Mouse (Mus musculus) heart, embryonic 12.5 days (tissue): Measurements from ENCODE around the gene C4b. TPM values are rescaled to one million over a fixed set of nuclear protein-coding genes. Genes with fewer than 3 reads are reported as not detected.
"Not testable (repeated sequence)": the region's sequence is repeated elsewhere in the genome, so short reads cannot be mapped to it uniquely, and the experiment has no call there.

Experiments
- ATAC-seq: fragments of 200-750 bp; cut with Nextera tagmentation; 2 replicates; pipeline ENCODE4 v1.8.0; 2017; ENCODE audit warnings: moderate TSS enrichment, moderate library complexity; ENCODE audit not compliant: insufficient number of reproducible peaks, low FRiP score
- H3K27ac ChIP-seq: fragments of 300-500 bp; sonication (generic); 2 replicates; pipeline ENCODE4 v1.5.1; 2016; ENCODE audit warnings: mild to moderate bottlenecking, moderate library complexity; ENCODE audit not compliant: poor library complexity, severe bottlenecking
- H3K27me3 ChIP-seq: fragments of 300-500 bp; sonication (generic); replicated peaks from 2 replicates; pipeline ENCODE4 v1.6.1; 2016; ENCODE audit warnings: mild to moderate bottlenecking, moderate library complexity
- H3K36me3 ChIP-seq: fragments of 300-500 bp; sonication (generic); 2 replicates; pipeline ENCODE4 v1.6.1; 2016; ENCODE audit warnings: mild to moderate bottlenecking, moderate library complexity
- H3K4me1 ChIP-seq: fragments of 300-500 bp; sonication (generic); replicated peaks from 2 replicates; pipeline ENCODE4 v1.6.1; 2016; ENCODE audit warnings: mild to moderate bottlenecking
- H3K4me2 ChIP-seq: fragments of 300-500 bp; sonication (generic); 2 replicates; pipeline ENCODE4 v1.6.1; 2016; ENCODE audit warnings: mild to moderate bottlenecking, moderate library complexity
- H3K4me3 ChIP-seq: fragments of 300-500 bp; sonication (generic); 2 replicates; pipeline ENCODE4 v1.5.1; 2016; ENCODE audit warnings: mild to moderate bottlenecking
- H3K9ac ChIP-seq: fragments of 300-500 bp; sonication (generic); 2 replicates; pipeline ENCODE4 v1.6.1; 2016; ENCODE audit warnings: mild to moderate bottlenecking, moderate library complexity
- H3K9me3 ChIP-seq: fragments of 300-500 bp; sonication (generic); replicated peaks from 2 replicates; pipeline ENCODE4 v1.6.1; 2016; ENCODE audit warnings: mild to moderate bottlenecking, moderate library complexity
- WGBS: fragments of 180-500 bp; shearing (Covaris S2); methylation state at CpG from one replicate; pipeline ENCODE4 v1.1.7; 2016; 5-methylcytosine and 5-hydroxymethylcytosine counted together
- polyA plus RNA-seq: library from polyadenylated mRNA; unstranded; fragments of >200 nt; fragmentation: Nextera tagmentation; extraction: Ambion mirVana; gene quantifications from 2 replicates; pipeline ENCODE4 v1.2.1, GENCODE M21; 2016

The C4b gene
- 0.15 TPM in 1 of 2 replicates, not detected in the other for polyA plus RNA-seq

DNA sequence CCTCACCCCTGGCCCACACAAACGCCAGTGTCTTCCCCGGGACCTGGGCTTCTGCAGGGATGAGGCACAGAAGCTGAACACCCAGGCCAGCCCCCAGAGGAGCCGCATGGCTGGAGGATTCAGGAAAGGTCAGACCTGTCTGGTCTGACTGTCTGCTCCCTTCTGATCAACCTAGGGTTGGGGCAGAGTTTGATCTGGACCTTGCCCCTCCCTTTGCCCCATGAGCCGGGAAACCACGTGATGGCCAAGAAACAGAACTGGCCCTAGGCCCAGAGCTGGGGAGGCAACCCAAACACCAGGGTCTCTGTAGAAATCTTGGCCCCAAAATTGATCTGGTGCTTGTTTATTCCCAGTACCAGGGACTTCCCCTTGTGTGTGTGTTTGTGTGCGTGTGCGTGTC, at the start of gene C4b:
Gene C4b, minus strand, starts transcription at position 164 of the 400 bp plus-strand sequence.
- no peak within 1 kb of the TSS for H3K27ac ChIP-seq
- H3K4me2 ChIP-seq = no peak within 1 kb of the TSS
- H3K27me3 ChIP-seq = peaks cover 11% of the 10 kb centered on the region
- H3K9ac ChIP-seq = no peak within 1 kb of the TSS
- no peak for ATAC-seq
- WGBS = 76% methylated on average over 7 of the region's 7 CpGs
- H3K4me1 ChIP-seq = no peaks in the 10 kb centered on the region
- H3K36me3 ChIP-seq = no peaks in the 10 kb centered on the region
- H3K9me3 ChIP-seq = peaks cover 9% of the 10 kb centered on the region
- H3K4me3 ChIP-seq = no peak within 1 kb of the TSS

DNA sequence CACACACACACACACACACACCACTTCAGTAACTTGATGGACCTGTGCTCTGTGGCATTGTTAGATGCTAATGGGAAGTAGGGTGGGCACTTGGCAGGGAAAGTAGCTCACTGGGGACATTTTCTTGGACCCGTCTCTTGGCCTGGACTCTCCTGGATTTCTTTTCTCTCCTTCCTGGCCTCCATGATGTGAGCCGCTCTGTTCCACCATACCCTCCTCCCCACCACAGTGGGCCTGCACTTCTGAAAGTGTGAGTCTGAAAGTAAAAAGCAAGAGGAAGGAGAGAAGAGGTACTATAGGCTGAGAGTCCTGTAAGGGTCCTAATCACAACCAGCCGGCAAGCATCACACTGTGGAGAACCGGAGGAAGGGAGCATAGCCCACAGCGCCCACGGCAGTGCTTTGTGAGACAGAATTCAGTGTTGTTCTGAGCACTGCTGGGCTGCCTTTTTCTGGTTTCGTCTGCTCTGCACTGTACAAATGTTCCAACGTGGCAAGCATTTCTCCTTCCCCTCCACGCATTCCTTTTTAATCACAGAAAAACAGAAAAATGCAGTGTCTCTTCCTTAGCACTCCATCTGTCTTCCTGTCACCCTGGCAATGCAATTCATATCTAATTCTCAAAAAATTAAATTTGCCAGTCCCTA, 34.1 kb upstream of the C4b start:
- no peak for ATAC-seq
- 64% methylated on average over 9 of the region's 9 CpGs for WGBS
- Histone ChIP-seq H3K4me1 (no peaks in the 10 kb centered on the region), H3K36me3 (no peaks in the 10 kb centered on the region), H3K4me3 (no peak overlapping the region), H3K4me2 (no peak overlapping the region), H3K9me3 (peaks cover 13% of the 10 kb centered on the region), H3K9ac (no peak overlapping the region), H3K27ac (no peak overlapping the region), H3K27me3 (no peaks in the 10 kb centered on the region)

- Histone ChIP-seq H3K9me3 (peaks cover 3% of the 10 kb centered on the region; the same call in 1 of the 2 replicates), H3K27ac (no peak overlapping the region), H3K27me3 (no peaks in the 10 kb centered on the region), H3K4me3 (no peak overlapping the region), H3K9ac (no peak overlapping the region), H3K4me1 (no peaks in the 10 kb centered on the region), H3K4me2 (no peak overlapping the region), H3K36me3 (no peaks in the 10 kb centered on the region)
- WGBS = 57% methylated on average over 3 of the region's 3 CpGs
- ATAC-seq = no peak
Observed at GRCm38 (mm10) chr17:34761471-34761870, 17.8 kb upstream of the C4b start.

- ATAC-seq = no peak
- 78% methylated on average over 5 of the region's 5 CpGs for WGBS
- Histone ChIP-seq H3K27me3 (no peaks in the 10 kb centered on the region), H3K9ac (no peak overlapping the region), H3K4me3 (no peak overlapping the region), H3K4me2 (no peak overlapping the region), H3K9me3 (peaks cover 19% of the 10 kb centered on the region), H3K36me3 (no peaks in the 10 kb centered on the region), H3K27ac (no peak overlapping the region), H3K4me1 (no peaks in the 10 kb centered on the region)
Observed at GRCm38 (mm10) chr17:34746531-34746930, 2.8 kb upstream of the C4b start.

DNA sequence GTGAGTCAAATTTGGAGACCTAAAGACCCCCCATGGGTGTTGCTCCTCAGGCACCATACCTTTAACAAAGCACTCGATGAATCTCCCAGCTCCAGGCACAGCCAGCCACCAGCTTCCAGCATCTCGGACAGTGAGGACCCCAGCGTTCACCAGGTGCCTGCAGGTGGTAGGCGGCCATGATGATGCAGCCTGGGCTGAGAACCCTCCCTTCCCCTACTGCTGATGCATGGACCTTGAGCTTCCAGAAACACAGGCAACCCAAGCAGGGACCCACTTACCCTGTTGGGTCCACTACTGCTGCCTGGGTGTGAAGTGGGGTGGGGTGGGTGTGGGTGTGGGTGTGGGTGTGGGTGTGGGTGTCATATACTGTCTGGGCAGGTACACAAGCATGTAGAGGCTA, 1.5 kb upstream of the C4b start:
- H3K4me2 ChIP-seq, H3K4me3 ChIP-seq, ATAC-seq, H3K27ac ChIP-seq, H3K27me3 ChIP-seq, H3K36me3 ChIP-seq, H3K9ac ChIP-seq, H3K4me1 ChIP-seq: not testable (repeated sequence)
- H3K9me3 ChIP-seq = peaks cover 16% of the 10 kb centered on the region
- WGBS = 82% methylated on average over 4 of the region's 4 CpGs

- 87% methylated on average over 6 of the region's 6 CpGs for WGBS
- H3K36me3 ChIP-seq, H3K9ac ChIP-seq, H3K27me3 ChIP-seq, H3K4me2 ChIP-seq, H3K27ac ChIP-seq, H3K4me3 ChIP-seq, ATAC-seq, H3K4me1 ChIP-seq: not testable (repeated sequence)
- peaks cover 16% of the 10 kb centered on the region for H3K9me3 ChIP-seq
Observed at GRCm38 (mm10) chr17:34744611-34745010, 929 bp upstream of the C4b start.

- Histone ChIP-seq H3K4me3 (no peak overlapping the region), H3K4me2 (no peak overlapping the region), H3K27ac (no peak overlapping the region), H3K4me1 (no peaks in the 10 kb centered on the region), H3K9ac (no peak overlapping the region), H3K36me3 (no peaks in the 10 kb centered on the region), H3K27me3 (peaks cover 9% of the 10 kb centered on the region), H3K9me3 (peaks cover 12% of the 10 kb centered on the region)
- ATAC-seq = no peak
- 76% methylated on average over 6 of the region's 6 CpGs for WGBS
Observed at GRCm38 (mm10) chr17:34744206-34744605, 524 bp upstream of the C4b start.

DNA sequence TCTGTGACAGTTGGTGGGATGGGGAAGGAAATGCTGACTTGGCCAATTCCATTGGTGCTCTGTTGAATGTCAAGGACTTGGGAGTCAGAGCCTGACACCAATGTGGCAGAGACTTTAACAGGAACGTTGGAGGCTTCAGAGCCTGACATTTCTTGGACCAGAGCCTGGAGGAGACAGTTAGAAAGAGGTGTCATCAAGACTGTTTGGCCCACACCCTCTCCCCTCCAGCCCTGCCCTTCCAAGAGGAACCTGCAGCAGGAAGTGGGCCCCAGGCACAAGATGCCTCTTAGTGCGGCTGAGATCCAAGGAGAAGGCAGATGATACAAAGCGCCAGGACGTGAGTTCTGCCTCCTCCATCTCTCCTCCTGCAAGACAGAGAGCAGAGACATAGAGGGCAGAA, 3.4 kb downstream of the C4b start:
- no peaks in the 10 kb centered on the region for H3K36me3 ChIP-seq
- 55% methylated on average over 4 of the region's 4 CpGs for WGBS
- H3K27me3 ChIP-seq = peaks cover 18% of the 10 kb centered on the region
- H3K9me3 ChIP-seq = no peaks in the 10 kb centered on the region
- H3K4me1 ChIP-seq = no peaks in the 10 kb centered on the region
- no peak overlapping the region for H3K9ac ChIP-seq
- no peak for ATAC-seq
- H3K4me3 ChIP-seq = no peak overlapping the region
- H3K4me2 ChIP-seq = no peak overlapping the region
- no peak overlapping the region for H3K27ac ChIP-seq

DNA sequence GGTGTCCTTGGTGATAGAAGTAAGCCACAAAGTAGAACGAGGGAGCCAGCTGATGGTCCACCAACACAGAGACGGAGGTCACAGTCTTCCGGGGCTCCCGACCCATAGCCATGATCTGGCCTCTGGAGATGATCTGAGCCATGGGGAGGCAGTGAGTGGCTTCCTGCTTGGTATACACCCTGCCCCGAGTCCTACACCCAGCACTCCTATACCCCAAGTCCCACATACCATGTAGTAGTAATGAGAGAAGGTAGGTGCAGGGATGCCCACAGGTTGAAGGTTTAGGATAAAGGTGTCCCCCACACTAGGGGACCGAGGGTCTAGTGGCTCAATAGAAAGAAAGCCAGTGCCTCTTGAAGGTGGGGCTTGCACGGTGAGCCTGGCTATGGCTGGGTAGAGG, 4.0 kb downstream of the C4b start:
- H3K27ac ChIP-seq, H3K4me3 ChIP-seq, H3K9me3 ChIP-seq, H3K4me1 ChIP-seq, H3K36me3 ChIP-seq, H3K9ac ChIP-seq, ATAC-seq, H3K4me2 ChIP-seq: not testable (repeated sequence)
- H3K27me3 ChIP-seq = peaks cover 19% of the 10 kb centered on the region
- 81% methylated on average over 7 of the region's 7 CpGs for WGBS

DNA sequence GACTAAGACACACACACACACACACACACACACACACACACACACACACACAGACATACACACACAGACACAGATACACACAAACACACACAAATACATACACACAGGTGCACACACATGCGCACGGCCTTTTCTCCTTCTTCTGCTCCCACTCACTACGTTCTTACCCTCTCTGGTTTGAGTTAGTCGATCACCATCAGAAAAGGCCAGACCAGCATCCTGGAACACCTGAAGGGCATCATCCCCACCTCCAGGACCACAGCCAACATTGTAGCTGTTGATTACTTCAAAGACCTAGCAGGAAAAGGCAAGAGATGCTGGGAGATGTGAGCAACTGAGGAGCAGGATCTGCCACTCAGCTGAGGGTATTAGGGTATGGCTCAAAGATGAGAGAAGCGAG, 6.2 kb downstream of the C4b start:
- not testable (repeated sequence) for H3K4me1 ChIP-seq, H3K4me3 ChIP-seq, H3K36me3 ChIP-seq, H3K9ac ChIP-seq, ATAC-seq, H3K4me2 ChIP-seq, H3K27ac ChIP-seq, H3K9me3 ChIP-seq
- WGBS = 68% methylated on average over 5 of the region's 5 CpGs
- peaks cover 29% of the 10 kb centered on the region for H3K27me3 ChIP-seq

- 78% methylated on average over 12 of the region's 12 CpGs for WGBS
- not testable (repeated sequence) for H3K4me3 ChIP-seq, H3K36me3 ChIP-seq, H3K4me1 ChIP-seq, H3K4me2 ChIP-seq, H3K9me3 ChIP-seq, ATAC-seq, H3K27ac ChIP-seq, H3K9ac ChIP-seq
- H3K27me3 ChIP-seq = peaks cover 11% of the 10 kb centered on the region; the same call in 1 of the 2 replicates
Observed at GRCm38 (mm10) chr17:34729779-34730553, 13.7 kb downstream of the C4b start.
